Mouse (Mus musculus) fat pad, adult 2 months (tissue): ENCODE results near the gene Dock2.
"Not testable (repeated sequence)": the region's sequence is repeated elsewhere in the genome, so short reads cannot be mapped to it uniquely, and the experiment has no call there.

Experiments
- DNase-seq: peaks from one replicate; pipeline ENCODE4 v3.0.0-alpha.2; 2011; ENCODE audit warnings: low read depth, low spot score; ENCODE audit errors: extremely low read depth

Dock2 gene

DNA sequence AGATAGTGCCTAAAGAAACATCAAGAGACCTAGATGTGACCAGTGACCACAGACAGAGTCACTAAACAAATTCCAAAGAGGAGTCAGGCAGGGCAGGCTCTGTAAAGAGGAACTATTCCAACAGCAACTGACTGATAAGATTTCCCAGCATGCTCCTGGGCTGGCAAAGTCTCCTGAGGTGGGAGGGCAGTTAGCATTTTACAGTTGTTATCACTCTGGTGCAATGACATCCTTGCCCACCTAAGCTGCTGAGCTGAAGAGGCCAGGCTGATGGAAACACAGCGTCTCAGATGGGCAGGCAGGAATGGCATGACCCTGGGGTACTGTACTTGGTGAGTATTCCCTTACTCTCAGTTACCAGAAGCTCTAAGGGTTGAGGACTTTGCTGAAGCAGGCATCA is 484.1 kb downstream of the Dock2 start:
- no peak for DNase-seq

DNA sequence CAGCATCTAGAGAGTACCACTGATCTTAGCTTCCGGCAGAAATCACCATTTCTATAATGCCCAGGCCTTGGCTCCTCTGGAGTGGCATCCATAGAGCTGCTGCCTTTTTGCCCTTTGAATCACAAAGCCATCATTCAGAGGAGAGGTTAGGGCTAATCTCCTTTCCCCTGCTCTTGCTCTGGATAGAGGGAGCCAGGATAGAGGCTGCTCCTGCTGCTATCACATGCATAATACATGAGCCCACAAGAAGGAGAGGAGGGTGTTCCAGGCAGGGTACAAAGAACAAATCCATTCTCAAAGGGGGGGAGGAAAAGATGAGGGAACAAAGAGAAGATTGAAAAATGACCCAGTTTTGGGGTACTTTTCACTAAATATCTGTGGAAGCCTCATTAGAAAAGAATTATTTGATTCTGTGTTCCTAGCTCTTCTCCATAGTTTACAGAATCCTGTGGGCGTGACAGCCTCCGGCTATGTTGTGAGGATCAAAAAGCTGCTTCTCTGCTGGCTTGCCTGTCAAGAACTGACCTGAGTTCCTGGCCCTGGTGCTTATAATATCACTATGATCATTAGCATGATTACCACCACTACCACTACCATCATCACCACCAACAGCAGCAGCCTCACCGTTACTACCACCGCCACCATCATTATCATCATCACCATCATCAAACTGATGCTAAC is 485.9 kb downstream of the Dock2 start:
- DNase-seq = no peak

DNA sequence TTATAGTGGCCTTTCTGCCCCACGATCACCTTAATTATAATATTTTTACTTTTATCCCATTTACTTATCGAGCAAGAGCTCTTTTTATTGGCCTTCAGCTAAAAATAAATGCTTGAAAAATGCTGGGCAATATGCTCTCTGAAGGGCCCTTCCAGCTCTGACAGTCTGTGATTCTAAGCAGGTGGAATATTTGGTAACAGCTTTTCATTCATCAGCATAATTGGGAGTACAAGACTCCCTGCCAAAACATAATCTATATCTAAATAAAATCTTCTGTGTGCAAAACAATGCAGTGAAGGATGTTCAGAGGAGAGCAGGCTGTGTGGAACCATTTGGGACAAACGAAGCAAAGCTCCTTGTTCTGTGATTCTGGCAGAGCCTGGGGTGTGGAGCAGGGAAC is 492.4 kb downstream of the Dock2 start:
- DNase-seq = no peak

DNA sequence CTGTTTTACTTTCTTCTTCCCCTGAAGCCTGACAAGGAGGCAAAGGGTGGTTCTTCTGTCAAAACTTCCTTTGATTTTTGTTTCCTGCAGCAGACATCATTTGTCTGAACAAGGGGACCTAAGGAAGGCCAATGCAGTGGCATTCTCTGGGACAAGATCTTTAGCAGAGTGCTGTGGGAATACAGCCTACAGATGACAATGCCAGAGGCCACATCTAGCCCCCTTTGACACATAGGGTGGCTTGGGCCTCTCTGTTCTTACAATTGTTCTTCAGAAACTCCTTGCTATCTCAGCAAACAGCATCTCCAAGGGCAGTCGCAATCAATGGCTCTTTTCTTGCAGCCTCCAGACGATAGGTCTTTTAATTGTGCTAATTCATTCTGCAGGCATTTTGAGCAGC is 493.0 kb downstream of the Dock2 start:
- DNase-seq = no peak

DNA sequence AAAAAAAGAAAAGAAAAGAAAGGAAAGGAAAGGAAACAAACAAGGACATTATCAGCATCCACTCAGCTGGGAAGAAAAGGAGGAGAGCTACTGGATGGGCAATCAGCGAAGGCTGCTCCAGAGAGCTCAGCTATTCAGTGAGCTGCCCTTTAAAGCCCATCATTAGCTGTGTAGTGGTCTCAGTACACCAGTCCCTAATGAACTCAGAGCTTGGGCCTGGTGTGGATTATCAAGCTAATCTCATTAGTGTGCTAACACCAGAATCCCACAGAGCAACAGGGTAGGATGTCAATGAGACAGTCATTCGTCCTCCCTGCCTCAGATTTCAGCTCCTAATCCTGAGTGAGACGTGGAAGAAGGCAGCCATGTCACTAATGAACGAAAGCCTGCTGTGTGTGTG is 493.4 kb downstream of the Dock2 start:
- DNase-seq = no peak

DNA sequence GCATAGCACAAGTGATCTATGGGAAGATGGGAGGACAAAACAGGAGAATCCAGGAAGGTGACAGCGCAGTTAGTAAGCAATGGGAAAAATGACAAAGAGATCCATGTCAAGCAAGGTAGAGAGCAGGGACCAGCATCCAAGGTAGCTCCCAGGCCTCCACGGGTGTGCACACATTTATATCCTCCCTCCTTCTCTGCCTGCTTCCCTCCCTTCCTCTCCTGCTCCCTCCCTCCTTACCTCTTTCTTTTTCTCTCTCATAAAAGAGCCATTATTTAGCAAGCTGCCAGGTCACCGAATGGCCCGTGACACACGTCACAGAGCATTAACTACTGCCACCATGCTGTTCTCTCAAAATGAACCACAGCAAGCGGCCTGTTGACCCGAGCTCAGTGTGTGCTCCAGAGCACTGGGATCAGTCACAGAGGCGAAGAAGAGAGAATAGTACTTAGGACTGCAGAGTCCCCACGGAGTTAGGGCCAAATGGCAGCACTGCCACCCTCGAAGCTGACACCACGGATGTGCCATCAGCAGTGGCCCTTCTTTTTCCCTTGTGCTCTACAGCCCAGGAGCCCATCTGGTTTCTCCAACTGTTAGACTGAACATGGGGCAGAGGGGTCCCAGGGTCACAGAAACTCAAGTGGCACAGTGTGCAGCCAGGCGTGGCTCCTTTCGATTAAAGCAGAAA is 499.4 kb downstream of the Dock2 start:
- no peak for DNase-seq

DNA sequence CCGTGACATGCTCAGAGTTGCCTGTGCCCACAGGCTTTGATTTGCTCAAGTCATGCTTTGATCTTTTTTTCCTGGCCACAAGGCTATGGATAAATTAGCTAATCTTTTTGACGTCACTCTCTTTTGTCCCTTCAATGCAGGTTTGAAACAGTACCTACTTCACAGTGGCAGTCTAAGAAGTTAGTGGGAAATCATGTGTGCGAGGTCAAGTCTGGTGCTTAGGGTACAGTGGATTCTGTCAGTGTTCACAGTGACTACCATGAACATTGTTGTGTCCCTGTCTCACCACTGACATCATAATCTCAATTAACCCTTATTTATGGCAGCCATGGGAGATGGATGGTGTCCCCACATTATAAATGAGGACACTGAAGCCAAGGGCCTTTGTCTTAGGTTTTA is 506.6 kb downstream of the Dock2 start:
- DNase-seq = no peak

DNA sequence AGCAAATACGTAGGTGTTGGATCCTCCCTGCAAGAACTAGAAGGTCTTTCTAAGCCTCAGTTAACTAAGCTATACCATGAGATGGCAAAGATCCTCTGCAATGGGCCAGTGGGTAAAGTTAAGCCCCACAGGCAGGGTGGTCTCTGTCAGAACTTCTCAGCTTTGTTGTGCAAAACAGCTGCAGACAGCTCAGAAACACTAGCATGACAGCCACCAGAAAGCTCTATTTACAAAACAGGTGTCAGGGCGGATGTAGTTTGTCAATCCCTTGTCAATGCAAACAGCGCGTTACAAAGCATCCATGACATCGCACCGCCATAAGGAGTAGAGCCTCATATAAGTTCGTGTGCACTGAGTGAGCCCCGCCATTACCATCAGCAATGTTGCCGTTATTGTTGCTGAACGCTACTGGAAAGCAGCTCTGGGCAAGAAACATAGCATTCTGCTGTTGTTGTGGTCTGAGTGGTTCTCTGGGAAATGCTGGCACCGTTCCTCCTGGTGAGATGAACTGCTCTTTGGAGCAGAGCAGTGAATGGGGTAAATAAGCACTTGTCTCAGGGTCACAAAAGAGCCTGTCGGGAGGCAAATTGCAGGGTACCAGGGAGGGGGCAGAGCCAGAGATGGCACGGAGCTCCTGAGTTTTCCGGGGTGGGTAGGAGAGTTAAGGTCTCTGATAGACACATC is 507.2 kb downstream of the Dock2 start:
- DNase-seq = no peak

DNA sequence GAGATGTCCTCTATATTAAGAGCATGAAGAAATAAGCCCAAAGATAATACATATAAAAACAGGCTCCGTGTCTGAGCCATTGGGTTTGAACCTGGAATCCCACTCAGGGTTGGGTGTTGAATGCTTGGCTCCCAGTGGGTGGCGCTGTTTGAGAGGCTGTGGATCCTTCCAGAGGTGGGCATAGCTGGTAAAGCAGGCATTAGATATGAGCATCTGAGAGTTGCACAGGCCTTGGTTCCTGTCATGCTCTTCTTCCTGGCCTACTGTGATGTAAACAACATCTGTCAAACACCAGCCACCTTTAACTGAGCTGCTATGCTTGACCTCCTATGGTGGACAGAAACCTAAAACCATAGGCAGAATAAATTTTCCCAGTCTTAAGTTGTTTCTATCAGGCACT is 507.8 kb downstream of the Dock2 start:
- DNase-seq = no peak

DNA sequence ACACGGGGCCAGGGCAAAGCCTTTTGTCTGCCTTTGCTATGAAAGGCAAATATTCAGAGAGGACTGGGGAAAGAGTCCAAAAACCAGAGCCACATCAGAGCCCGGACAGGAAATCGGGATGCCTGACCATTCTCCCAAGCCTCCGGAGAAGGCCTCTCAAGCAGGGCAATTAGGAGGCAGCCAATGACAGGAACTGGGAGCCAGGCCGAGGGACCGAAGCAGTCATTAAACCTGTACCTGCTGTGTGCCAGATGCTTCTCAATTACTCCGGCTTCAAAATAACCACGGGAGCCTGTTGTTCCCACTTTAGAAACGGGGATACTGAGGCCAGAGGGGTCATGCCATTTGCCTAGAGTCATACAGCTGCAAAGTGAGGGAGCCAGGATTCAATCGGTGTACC is 511.7 kb downstream of the Dock2 start:
- DNase-seq = no peak

DNA sequence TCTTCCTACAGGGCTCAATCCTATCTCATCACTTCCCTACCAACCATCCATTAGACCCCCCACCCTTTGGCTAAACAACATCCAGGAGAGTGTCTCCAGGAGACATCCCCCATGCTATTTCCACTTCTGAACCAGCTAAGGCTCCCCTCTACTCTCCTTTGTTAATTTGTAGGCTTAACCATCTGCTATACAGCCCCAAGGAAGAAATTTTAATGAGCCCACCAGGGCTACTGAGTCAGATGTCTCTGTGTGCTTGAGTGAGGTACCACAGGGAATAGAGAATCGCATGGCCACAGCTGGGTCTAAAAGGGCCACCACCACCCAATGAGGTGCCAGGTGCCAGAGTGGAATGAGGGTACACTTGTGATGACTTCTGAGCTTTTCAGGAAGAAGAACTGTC is 519.6 kb downstream of the Dock2 start:
- no peak for DNase-seq

DNA sequence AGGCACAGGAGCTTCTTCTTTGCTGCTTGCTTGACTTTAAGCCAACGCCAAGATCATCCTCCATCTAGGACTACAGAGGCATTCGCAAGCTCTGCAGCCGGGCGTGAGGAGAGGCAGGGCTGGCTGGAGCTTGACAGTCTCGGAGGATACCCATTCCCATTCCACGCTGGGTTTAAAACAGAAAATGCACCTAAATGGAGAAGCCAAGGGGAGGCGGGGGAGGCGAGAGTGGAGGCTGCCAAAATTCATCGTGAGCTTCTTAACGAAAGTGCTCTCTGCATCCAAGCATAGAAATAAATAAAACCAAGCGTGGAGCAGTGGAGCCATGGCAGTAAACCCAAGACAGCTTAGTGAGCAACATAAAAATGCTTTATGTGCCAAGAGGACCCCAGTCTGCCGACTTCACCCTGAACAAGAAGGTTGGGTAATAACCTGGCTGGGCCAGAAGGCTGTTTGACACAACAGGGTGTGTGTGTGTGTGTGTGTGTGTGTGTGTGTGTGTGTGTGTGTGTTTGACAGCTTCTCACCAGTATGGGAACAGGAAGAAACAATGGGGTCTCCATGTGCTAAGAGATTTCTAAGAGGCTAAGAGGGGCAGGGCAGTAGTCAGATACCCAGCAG is 524.7 kb downstream of the Dock2 start:
- DNase-seq = no peak

DNA sequence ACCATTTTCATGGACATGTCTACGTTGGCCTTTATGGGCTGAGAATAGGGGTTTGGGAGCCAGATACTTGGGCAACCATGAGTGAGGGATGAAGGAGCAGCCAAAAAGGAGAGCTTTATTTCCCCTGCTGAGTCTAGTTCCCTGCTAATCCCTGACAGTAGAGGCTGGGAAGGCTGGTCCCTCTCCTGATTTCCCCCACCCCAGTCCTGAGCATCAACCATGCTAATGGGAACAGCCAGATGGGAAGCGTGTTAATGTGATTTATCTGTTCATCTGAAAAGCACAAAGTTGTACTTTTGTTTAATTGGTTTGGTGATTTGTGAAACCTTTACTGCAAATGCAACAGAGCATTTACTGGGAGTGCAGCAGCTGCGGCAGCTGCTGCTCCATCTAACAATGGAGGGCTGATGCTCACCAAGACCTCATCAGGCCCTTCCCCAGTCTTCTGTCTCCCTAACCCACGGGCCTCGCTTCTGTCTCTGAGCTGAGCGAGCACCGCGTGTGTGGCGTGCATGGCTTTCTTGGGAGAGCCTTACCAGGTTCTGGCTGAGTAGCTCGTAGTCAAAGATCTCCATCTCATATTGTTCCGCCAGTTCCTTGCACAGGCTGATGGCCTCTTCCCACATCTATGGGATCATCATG is 526.0 kb downstream of the Dock2 start:
- no peak for DNase-seq

DNA sequence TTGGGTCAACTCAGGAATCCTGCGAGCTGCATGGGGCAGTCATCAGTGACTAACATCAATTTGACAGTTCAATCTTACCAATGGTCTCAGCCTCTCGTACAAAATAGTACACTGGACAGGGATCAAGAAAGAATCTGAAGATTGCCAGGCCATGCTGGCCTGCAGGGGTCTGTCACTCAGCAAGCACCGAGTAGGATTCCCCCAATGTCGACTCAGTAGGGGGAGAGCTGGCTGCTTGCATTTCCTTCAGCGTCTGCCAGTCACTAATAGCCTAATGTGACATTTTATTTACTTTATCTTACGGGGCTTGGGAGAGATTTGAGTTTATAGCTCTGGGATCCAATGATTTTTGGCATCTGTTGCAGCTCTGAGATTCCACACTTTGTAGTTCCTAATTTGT is 540.7 kb downstream of the Dock2 start:
- DNase-seq = no peak

DNA sequence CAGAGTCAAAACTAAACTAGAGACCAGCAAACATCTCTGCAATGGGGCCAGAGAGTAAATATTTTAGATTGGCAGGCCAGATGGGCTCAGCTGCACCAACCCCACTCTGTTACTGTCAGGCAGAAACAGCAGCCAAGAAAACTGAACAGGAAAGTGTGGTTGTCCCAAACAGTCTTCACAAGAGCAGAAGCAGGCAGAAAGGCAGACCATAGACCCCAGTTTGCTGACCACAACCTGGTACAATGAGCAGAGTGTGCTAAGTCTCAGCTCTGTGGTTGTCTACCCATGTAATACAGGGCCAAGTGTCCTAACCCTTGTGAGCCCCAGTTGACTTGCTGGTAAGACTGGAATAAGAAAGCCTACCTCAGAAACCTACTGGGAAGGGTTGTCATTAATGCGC is 543.4 kb downstream of the Dock2 start:
- no peak for DNase-seq

DNA sequence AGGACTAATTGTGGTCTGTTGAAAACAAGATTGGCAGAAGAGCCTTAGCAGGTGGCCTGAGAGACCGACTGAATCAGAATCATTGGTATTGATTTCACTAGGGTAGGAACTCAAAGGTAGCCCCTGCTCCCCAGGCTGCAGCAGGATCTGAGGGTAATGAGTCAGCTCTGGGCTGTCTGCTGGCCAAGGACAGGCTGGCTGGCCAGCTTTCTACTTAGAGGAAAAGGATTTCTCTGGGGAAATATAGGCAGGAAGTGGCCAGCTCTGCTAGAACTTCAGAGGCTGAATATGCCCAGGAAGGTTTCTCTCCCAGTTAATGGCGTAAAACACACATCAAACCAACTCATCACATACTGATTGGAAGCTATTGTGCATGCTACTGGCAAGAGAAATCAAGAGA is 544.0 kb downstream of the Dock2 start:
- no peak for DNase-seq

DNA sequence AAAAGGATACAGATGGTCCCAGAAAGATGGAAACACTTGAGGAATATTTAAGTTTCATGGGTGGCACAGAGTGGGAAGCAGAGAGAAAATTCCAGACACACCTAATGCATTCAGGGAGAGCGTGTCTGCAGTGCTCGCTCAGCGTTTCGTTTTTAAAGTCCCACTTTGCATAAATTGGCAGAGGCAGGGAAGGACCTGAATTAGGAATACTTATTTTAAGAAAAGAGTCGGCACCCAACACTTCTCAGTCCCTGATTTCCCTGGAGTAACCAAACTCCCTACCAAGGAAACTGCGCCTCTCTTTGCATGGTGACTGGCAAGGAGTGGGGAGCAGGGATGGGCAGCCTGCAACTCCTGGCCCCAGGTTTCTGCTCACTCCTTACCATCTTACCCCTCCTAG is 546.8 kb downstream of the Dock2 start:
- DNase-seq = no peak

DNA sequence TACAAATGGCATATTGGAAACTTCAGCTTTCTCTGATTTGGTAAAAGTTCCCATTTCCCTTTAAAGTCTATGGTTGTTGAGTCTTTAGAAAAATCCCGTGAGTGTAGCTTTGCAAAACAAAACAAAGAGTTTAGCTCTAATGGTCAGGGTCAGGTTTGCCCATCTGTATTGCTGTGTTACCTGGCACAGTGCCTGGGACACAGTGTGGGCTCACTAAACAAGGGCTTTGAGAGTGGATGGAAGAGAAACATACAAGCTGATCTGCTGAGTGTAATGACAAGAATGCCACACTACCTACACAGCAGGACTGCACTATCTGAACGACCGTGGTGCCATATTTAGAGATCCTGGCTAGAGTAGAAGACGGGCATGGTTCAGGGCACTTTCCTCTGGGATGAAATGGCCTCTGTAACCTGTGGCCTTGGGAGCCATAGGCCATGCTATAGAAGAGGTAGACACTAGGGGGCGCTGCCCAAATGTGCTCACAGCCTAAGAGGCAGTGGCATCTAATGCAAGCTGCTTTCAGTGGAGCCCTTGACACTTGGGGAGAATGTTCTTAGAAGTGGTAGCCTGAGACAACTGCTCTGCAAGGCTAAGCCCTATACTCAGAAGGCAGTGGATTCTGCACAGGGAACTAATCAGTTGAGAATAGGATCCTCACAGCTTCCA is 547.5 kb downstream of the Dock2 start:
- DNase-seq = no peak

DNA sequence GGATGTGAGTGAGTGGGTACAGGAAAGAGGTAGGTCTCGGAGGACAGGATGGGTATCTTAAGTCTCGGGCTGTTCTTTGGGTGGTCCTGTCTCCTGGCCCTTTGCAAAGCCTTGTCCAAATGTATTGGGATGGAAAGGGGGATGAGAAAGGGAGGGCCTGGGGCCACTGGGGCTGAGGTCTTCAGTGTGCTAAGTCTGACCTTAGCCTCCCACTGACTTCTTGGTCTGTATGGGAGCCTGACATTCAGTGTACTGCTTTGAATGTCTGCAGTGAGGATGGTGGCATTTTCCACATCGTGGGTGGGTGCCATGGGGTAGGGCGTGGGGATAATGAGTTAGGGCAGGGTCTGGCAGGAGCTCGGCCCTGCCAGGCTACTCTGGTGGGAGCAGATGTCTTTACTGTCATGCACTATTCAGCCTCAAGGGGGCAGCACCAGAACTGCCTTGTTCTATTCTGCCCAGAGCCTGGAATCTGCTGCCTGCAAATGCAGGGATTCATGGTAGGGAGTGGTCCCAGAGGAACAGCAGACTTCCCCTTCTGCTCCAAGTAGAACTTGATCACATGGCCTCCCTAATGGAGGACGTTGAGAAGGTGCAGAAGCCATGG is 554.8 kb downstream of the Dock2 start:
- no peak for DNase-seq

DNA sequence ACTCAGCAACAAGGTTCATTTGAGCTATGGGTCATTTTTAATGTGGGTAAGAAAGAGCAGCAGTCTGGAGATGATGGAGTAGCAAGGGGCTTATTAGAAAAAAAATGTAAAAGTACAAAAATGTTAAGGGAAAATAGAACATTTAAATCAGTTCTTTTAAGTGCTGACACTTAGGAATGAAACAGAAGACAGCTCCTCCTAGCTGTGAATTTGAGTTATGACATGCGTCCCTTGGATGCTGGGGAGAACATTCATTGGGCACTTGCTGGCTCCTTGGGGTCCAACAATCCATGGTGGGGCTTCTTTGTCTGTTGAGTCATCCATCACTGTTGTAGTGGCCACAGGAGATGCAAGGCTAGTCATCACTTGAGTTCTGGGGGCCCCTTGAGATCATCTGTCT is 556.5 kb downstream of the Dock2 start:
- no peak for DNase-seq

DNA sequence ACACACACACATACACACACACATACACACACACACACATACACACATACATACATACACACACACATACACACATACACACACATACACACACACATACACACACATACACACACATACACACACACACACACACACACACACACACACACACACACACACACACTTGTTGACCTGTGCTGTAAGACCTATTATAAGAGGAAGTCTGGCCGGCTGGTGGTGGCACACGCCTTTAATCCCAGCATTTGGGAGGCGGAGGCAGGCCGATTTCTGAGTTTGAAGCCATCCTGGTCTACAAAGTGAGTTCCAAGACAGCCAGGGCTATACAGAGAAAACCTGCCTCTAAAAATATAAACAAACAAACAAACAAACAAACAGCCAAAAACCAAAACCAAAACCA is 563.1 kb downstream of the Dock2 start:
- DNase-seq = not testable (repeated sequence)
